Mouse (Mus musculus) MEL (cell line): Measurements from ENCODE around the gene Elfn2. TPM values are rescaled to one million over a fixed set of nuclear protein-coding genes. Genes with fewer than 3 reads are reported as not detected.

Experiments used
- DNase-seq: peaks from one replicate; pipeline ENCODE4 v3.0.0; 2011; ENCODE audit warnings: low read depth, low spot score
- H3K27ac ChIP-seq: 2 replicates; pipeline ENCODE4 v1.5.1; 2012; ENCODE audit warnings: low read depth, mild to moderate bottlenecking, control low read depth, low read length, moderate library complexity; ENCODE audit not compliant: control insufficient read depth
- H3K27me3 ChIP-seq, 2 experiments: fragments of 150-350 bp in 1 of 2; sonication (generic) in 1 of 2; 2 replicates each; pipeline ENCODE4 v1.6.1; 2012; ENCODE audit warnings: low read length in 2 of 2, mild to moderate bottlenecking in 2 of 2, improper control_type of control experiment in 1 of 2, moderate library complexity in 1 of 2; ENCODE audit not compliant: insufficient read depth in 2 of 2, control insufficient read depth in 1 of 2
- H3K36me3 ChIP-seq, 2 experiments: 2 replicates each; pipeline ENCODE4 v1.6.1; 2012 to 2014; ENCODE audit warnings: low read length in 2 of 2, improper control_type of control experiment in 1 of 2, inconsistent platforms in 1 of 2, mild to moderate bottlenecking in 1 of 2; ENCODE audit not compliant: insufficient read depth in 2 of 2, control insufficient read depth in 1 of 2
- H3K4me1 ChIP-seq, 2 experiments: fragments of 150-350 bp in 1 of 2; sonication (generic) in 1 of 2; 2 replicates each; pipeline ENCODE4 v1.6.1; 2012; ENCODE audit warnings: low read length in 2 of 2, improper control_type of control experiment in 1 of 2, mild to moderate bottlenecking in 1 of 2; ENCODE audit not compliant: insufficient read depth in 2 of 2, control insufficient read depth in 1 of 2
- H3K4me3 ChIP-seq, 2 experiments: fragments of 150-350 bp in 1 of 2; sonication (generic) in 1 of 2; 2 replicates each; pipeline ENCODE4 v1.5.1; 2012; ENCODE audit warnings: low read depth in 2 of 2, low read length in 2 of 2, mild to moderate bottlenecking in 2 of 2, moderate library complexity in 2 of 2, control low read depth in 1 of 2, improper control_type of control experiment in 1 of 2; ENCODE audit not compliant: control insufficient read depth in 1 of 2, insufficient read depth in 1 of 2
- H3K79me2 ChIP-seq: 2 replicates; pipeline ENCODE4 v1.6.1; 2012; ENCODE audit warnings: mild to moderate bottlenecking, low read length, moderate library complexity; ENCODE audit not compliant: control insufficient read depth, poor library complexity, insufficient read depth
- H3K9ac ChIP-seq: 2 replicates; pipeline ENCODE4 v1.6.1; 2012; ENCODE audit warnings: low read depth, mild to moderate bottlenecking, control low read depth, low read length, moderate library complexity; ENCODE audit not compliant: control insufficient read depth, poor library complexity, severe bottlenecking
- H3K9me3 ChIP-seq: fragments of 150-350 bp; sonication (generic); replicated peaks from 2 replicates; pipeline ENCODE4 v1.6.1; 2012; ENCODE audit warnings: mild to moderate bottlenecking, low read length, improper control_type of control experiment, moderate library complexity; ENCODE audit not compliant: insufficient read depth
- BHLHE40 ChIP-seq: IDR thresholded peaks from 2 replicates; pipeline ENCODE4 v1.6.1; 2012; ENCODE audit warnings: low read depth, mild to moderate bottlenecking, inconsistent platforms, low read length, improper control_type of control experiment, borderline replicate concordance
- CHD2 ChIP-seq: IDR thresholded peaks from 2 replicates; pipeline ENCODE4 v1.6.1; 2011; ENCODE audit warnings: low read length, improper control_type of control experiment
- ETS1 ChIP-seq: IDR thresholded peaks from 2 replicates; pipeline ENCODE4 v1.6.1; 2012; ENCODE audit warnings: low read depth, mild to moderate bottlenecking, inconsistent platforms, low read length, improper control_type of control experiment, moderate library complexity
- GABPA ChIP-seq: IDR thresholded peaks from 2 replicates; pipeline ENCODE4 v1.6.1; 2012; ENCODE audit warnings: low read depth, mild to moderate bottlenecking, inconsistent platforms, low read length, improper control_type of control experiment, moderate library complexity
- JUND ChIP-seq: IDR thresholded peaks from 2 replicates; pipeline ENCODE4 v1.6.1; 2011; ENCODE audit warnings: low read depth, mild to moderate bottlenecking, improper control_type of control experiment, low read length
- KAT2A ChIP-seq: conservative IDR thresholded peaks from 2 replicates; pipeline ENCODE4 v1.6.1; 2012; ENCODE audit warnings: low read depth, low read length, improper control_type of control experiment, inconsistent platforms
- MAZ ChIP-seq: IDR thresholded peaks from 2 replicates; pipeline ENCODE4 v1.6.1; 2012; ENCODE audit warnings: low read depth, mild to moderate bottlenecking, inconsistent platforms, low read length, improper control_type of control experiment
- MXI1 ChIP-seq: IDR thresholded peaks from 2 replicates; pipeline ENCODE4 v1.6.1; 2011; ENCODE audit warnings: mild to moderate bottlenecking, low read depth, low read length, improper control_type of control experiment
- MYC ChIP-seq: IDR thresholded peaks from 2 replicates; pipeline ENCODE4 v1.6.1; 2011; ENCODE audit warnings: low read depth, mild to moderate bottlenecking, low read length, improper control_type of control experiment, moderate library complexity
- NELFE ChIP-seq: IDR thresholded peaks from 2 replicates; pipeline ENCODE4 v1.6.1; 2011; ENCODE audit warnings: low read depth, low read length, improper control_type of control experiment
- POLR2A ChIP-seq, 2 experiments: IDR thresholded peaks; 2 replicates each; pipeline ENCODE4 v1.6.1; 2011 to 2012; ENCODE audit warnings: low read length in 2 of 2, mild to moderate bottlenecking in 2 of 2, control low read depth in 1 of 2, improper control_type of control experiment in 1 of 2, low read depth in 1 of 2, moderate library complexity in 1 of 2; ENCODE audit not compliant: control insufficient read depth in 1 of 2, insufficient read depth in 1 of 2, poor library complexity in 1 of 2
- POLR2AphosphoS2 ChIP-seq: IDR thresholded peaks from 2 replicates; pipeline ENCODE4 v1.6.1; 2011; ENCODE audit warnings: low read length, improper control_type of control experiment
- RAD21 ChIP-seq: IDR thresholded peaks from 2 replicates; pipeline ENCODE4 v1.6.1; 2011; ENCODE audit warnings: mild to moderate bottlenecking, low read depth, low read length, improper control_type of control experiment
- RCOR1 ChIP-seq: IDR thresholded peaks from 2 replicates; pipeline ENCODE4 v1.6.1; 2012; ENCODE audit warnings: low read depth, mild to moderate bottlenecking, inconsistent platforms, low read length, improper control_type of control experiment
- SIN3A ChIP-seq: IDR thresholded peaks from 2 replicates; pipeline ENCODE4 v1.6.1; 2012; ENCODE audit warnings: low read length, improper control_type of control experiment, inconsistent platforms
- TAL1 ChIP-seq: IDR thresholded peaks from 2 replicates; pipeline ENCODE4 v1.6.1; 2012; ENCODE audit warnings: mild to moderate bottlenecking, inconsistent platforms, low read length, moderate library complexity, mixed read lengths
- TBP ChIP-seq: IDR thresholded peaks from 2 replicates; pipeline ENCODE4 v1.8.0; 2011; ENCODE audit warnings: low read depth, low read length, improper control_type of control experiment
- TCF12 ChIP-seq: IDR thresholded peaks from 2 replicates; pipeline ENCODE4 v1.6.1; 2014; ENCODE audit warnings: low read depth, mild to moderate bottlenecking, inconsistent platforms, low read length, improper control_type of control experiment, moderate library complexity
- USF2 ChIP-seq, 2 experiments: IDR thresholded peaks; 2 replicates each; pipeline ENCODE4 v1.6.1; 2011 to 2012; ENCODE audit warnings: improper control_type of control experiment in 2 of 2, low read length in 2 of 2, borderline replicate concordance in 1 of 2, inconsistent platforms in 1 of 2, low read depth in 1 of 2, mild to moderate bottlenecking in 1 of 2; ENCODE audit not compliant: insufficient read depth in 1 of 2
- ZC3H11A ChIP-seq: IDR thresholded peaks from 2 replicates; pipeline ENCODE4 v1.6.1; 2012; ENCODE audit warnings: low read depth, mild to moderate bottlenecking, inconsistent platforms, low read length, improper control_type of control experiment
- ZNF384 ChIP-seq: IDR thresholded peaks from 2 replicates; pipeline ENCODE4 v1.6.1; 2012; ENCODE audit warnings: low read depth, mild to moderate bottlenecking, inconsistent platforms, low read length, improper control_type of control experiment
- polyA plus RNA-seq, 2 experiments: library from polyadenylated mRNA; stranded (reverse) in 1 of 2; unstranded in 1 of 2; fragments of >175 nt in 1 of 2; fragments of >200 nt in 1 of 2; gene quantifications; 2 replicates each; pipeline versions ENCODE4 v1.2.1 to v1.2.4; 2012; ENCODE audit warnings: low replicate concordance in 2 of 2, low read depth in 1 of 2; ENCODE audit not compliant: insufficient read length in 2 of 2, insufficient read depth in 1 of 2, missing spikeins in 1 of 2
- total RNA-seq: library from RNA; depleted of rRNA; stranded (reverse); fragments of 300-350 nt; gene quantifications from 2 replicates; pipeline ENCODE4 v1.2.3, GENCODE M21; 2012

Elfn2 gene
- total and polyA plus RNA-seq, 3 experiments, result 0.04 to 0.15 TPM; not detected in 1

DNA sequence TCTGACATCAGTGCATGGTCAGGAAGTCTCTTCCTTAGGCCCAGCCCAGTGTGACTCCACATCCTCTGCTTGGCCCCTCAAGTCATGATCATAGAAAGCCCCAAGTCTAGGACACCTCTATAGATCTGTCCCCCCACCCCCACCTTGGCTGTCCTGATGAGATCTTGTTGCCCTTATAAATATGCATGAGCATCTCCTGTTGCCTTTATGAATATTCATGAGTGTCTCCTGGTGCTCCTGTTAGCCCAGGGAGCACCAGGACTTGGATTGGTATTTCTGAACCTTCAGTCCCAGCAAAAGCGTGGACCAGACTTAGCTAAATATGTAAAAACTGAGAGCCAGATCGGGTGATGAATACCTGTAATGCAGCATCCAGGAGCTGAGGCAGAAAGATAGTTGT is 86.2 kb downstream of the Elfn2 start:
- no peak overlapping the region for H3K9ac ChIP-seq
- DNase-seq, result no peak
- no peak overlapping the region for H3K27ac ChIP-seq
- H3K79me2 ChIP-seq, result no peaks in the 10 kb centered on the region
- H3K4me1 ChIP-seq, result no peaks in the 10 kb centered on the region
- no peak overlapping the region for H3K4me3 ChIP-seq
- H3K27me3 ChIP-seq, result peaks cover 0 to 10% of the 10 kb centered on the region in 2 experiments; a peak in 2 of 4 replicates
- no peaks in the 10 kb centered on the region for H3K9me3 ChIP-seq
- TF ChIP-seq BHLHE40 (no peak), TCF12 (no peak), MAZ (no peak), GABPA (no peak), TAL1 (no peak), POLR2AphosphoS2 (no peak), TBP (no peak), ZNF384 (no peak), NELFE (no peak), MYC (no peak), RAD21 (no peak), KAT2A (no peak), CHD2 (no peak)
- H3K36me3 ChIP-seq, result no peaks in the 10 kb centered on the region

DNA sequence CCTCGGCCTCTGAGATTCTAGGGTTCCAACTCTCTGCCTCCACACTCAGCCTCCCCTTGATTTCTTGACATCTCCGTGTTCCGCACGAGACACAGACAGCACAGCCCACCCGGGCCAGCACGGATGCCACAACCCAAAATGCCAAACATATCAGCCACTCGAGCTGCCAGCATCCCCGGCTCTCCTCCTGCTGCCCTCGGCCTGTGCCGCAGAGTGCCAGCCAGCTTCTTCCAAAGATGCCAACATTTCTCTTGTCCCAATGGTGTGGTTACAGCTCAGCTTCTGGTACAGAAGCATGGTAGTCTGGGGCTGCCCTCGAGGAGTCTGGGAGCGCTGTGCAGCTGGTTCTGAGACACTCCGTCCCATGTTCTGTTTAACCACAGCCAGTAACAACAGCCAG is 92.3 kb downstream of the Elfn2 start:
- DNase-seq, result no peak
- no peaks in the 10 kb centered on the region for H3K9me3 ChIP-seq
- no peak overlapping the region for H3K4me3 ChIP-seq
- no peak overlapping the region for H3K9ac ChIP-seq
- no peak for TF ChIP-seq MXI1
- no peak for TF ChIP-seq POLR2A (IDR thresholded peaks at IDR 0.05; ENCODE audit: control insufficient read depth in 1 of 2, insufficient read depth in 1 of 2, low read depth in 1 of 2, low read length in 2 of 2, poor library complexity in 1 of 2)
- TF ChIP-seq ETS1, result no peak
- TF ChIP-seq POLR2AphosphoS2, result no peak
- TF ChIP-seq MAZ, result no peak
- TF ChIP-seq ZC3H11A, result no peak
- TF ChIP-seq USF2 (IDR thresholded peaks at IDR 0.05; ENCODE audit: borderline replicate concordance in 1 of 2, insufficient read depth in 1 of 2, low read depth in 1 of 2, low read length in 2 of 2), result no peak
- TF ChIP-seq SIN3A, result no peak
- TF ChIP-seq GABPA, result no peak
- no peak for TF ChIP-seq TCF12
- no peak for TF ChIP-seq RAD21
- TF ChIP-seq RCOR1, result no peak
- no peak for TF ChIP-seq TBP
- TF ChIP-seq NELFE, result no peak
- no peak for TF ChIP-seq JUND
- no peak for TF ChIP-seq TAL1
- H3K27me3 ChIP-seq, result peaks cover 0 to 8% of the 10 kb centered on the region in 2 experiments; a peak in 2 of 4 replicates
- H3K27ac ChIP-seq, result no peak overlapping the region
- no peaks in the 10 kb centered on the region for H3K4me1 ChIP-seq
- no peaks in the 10 kb centered on the region for H3K79me2 ChIP-seq
- no peaks in the 10 kb centered on the region for H3K36me3 ChIP-seq
